Comparison of ENCODE assay signal across 10 mouse cellular contexts in the genomic region with DNA sequence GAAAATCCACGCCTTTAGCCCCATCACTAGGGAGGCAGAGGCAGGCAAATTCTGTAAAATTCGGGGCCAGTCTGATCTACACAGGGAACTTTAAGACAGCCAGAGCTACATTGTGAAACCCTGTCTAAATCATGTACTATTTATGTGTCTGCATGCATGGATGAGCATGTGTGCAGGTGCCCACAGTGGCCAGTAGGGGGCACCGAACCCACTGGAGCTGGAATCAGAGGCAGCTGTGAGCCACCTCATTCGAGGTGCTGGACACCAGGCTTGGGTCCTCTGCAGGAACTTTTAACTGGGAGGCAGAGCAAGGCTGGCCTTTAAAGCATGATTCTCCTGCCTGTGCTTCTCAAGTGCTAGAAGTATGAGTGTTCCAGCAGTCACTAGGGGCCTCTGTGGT.
DNase-seq lines count a peak whose midpoint lies in the region; ATAC-seq and TF ChIP-seq lines count a peak whose summit lies in the region.
"Had no signal": no experiment of that assay in that cellular context is flagged by ENCODE, and none has a peak within 500 bp of the region (broad histone marks: within the 10 kb centered on the region; RNA-seq: fewer than 3 reads in every experiment).

No protein-coding gene starts in this region.

- H3K4me3 ChIP-seq in lung, adult 2 months (replicated peaks; ENCODE audit: extremely low read depth, low read depth, low read length): no peak overlapping the region
- H3K4me3 ChIP-seq in stomach, embryonic 15.5 days (replicated peaks): no peak overlapping the region
- H3K4me3 ChIP-seq: forebrain, embryonic 10.5 days had no signal

- H3K27ac ChIP-seq in stomach, embryonic 15.5 days: peak overlapping the region; percentile 40; the same call in 1 of the 2 replicates
- H3K27ac ChIP-seq: forebrain, embryonic 10.5 days had no signal

- peak; percentile 49 for DNase-seq in adrenal gland, adult 2 months
- no peak for DNase-seq in adrenal gland, postnatal 25 days
- no peak for DNase-seq in lung, adult 2 months
- DNase-seq in lung, postnatal 14 days: no peak
- no peak for DNase-seq in urinary bladder, postnatal 10 days (ENCODE audit: low spot score)
- DNase-seq in retina, embryonic 14.5 days (ENCODE audit: low spot score): no peak
- DNase-seq: heart, postnatal 14 days had no signal

- H3K27me3 ChIP-seq in stomach, embryonic 15.5 days (replicated peaks): no peaks in the 10 kb centered on the region

- no peak overlapping the region for H3K4me2 ChIP-seq in stomach, embryonic 15.5 days

- peak; percentile 29; the same call in 1 of the 2 replicates for ATAC-seq in erythroblast, adult 5-6 weeks (replicated peaks; ENCODE audit: low FRiP score, poor library complexity, severe bottlenecking)
- no peak for ATAC-seq in stomach, embryonic 15.5 days (ENCODE audit: insufficient read depth, low FRiP score, low read depth)

- TF ChIP-seq CTCF in lung, adult 2 months (IDR thresholded peaks at IDR 0.05; ENCODE audit: insufficient read depth, low read length): peak; percentile 52

- no peak overlapping the region for H3K9ac ChIP-seq in stomach, embryonic 15.5 days

- 76% methylated on average over 4 of the region's 4 CpGs for WGBS in lung, adult 2 months
- 69% methylated on average over 4 of the region's 4 CpGs for WGBS in stomach, embryonic 15.5 days

- no peak for TF ChIP-seq POLR2A in lung, adult 2 months (IDR thresholded peaks at IDR 0.05; ENCODE audit: borderline replicate concordance, extremely low read depth, low read depth, low read length)

- H3K4me1 ChIP-seq in lung, adult 2 months (ENCODE audit: control insufficient read depth, insufficient read depth, low read length): peaks cover 4% of the 10 kb centered on the region; the same call in 1 of the 2 replicates
- peaks cover 5% of the 10 kb centered on the region; the same call in 1 of the 2 replicates for H3K4me1 ChIP-seq in stomach, embryonic 15.5 days

- no peaks in the 10 kb centered on the region for H3K9me3 ChIP-seq in stomach, embryonic 15.5 days
- H3K9me3 ChIP-seq: forebrain, embryonic 10.5 days had no signal

- H3K36me3 ChIP-seq in stomach, embryonic 15.5 days: 0 out of 2 replicates have a peak, but pooled peaks cover 8% of the 10 kb centered on the region
